Comparison of ENCODE assay signal across 18 mouse cellular contexts in the genomic region with DNA sequence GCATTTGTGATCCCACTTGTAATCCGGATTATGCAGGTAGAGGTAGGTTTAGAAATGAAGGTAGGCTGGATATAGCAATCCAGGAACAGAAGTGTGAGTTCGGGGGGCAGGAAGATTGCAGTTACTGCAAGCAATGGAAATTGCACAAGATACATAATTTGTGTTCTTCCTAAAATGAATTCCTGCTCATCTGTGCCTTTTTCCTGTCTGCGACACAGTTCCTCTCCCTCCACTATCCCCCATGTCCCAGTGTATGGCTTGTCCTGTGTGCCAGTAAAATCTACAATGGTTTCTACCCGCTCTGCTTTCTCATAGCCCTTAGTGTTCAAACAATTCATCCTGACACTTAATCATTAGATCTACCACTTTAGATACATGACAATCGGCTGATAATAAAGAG. TPM values are rescaled to one million over a fixed set of nuclear protein-coding genes. Genes with fewer than 3 reads are reported as not detected.
A peak's percentile ranks its signal among the peaks of the same experiment; 100 is the strongest.
DNase-seq lines count a peak whose midpoint lies in the region; ATAC-seq lines count a peak whose summit lies in the region.
"Had no signal": no experiment of that assay in that cellular context is flagged by ENCODE, and none has a peak within 500 bp of the region (broad histone marks: within the 10 kb centered on the region; RNA-seq: fewer than 3 reads in every experiment).

No protein-coding gene starts in this region.

- peak; percentile 5 to 23 for DNase-seq in spleen, postnatal 4 days (ENCODE audit: low spot score in 2 of 2)
- DNase-seq in spleen, adult 18-20 months, result no peak
- DNase-seq in adrenal gland, adult 8-10 months, result no peak
- DNase-seq in kidney, postnatal 4 days, result no peak
- DNase-seq: adrenal gland, postnatal 10 days; adrenal gland, postnatal 25 days; cerebellum, adult 11 months; cerebellum, adult 18-20 months; cerebellum, adult 8-10 months; cerebellum, postnatal 10 days; cerebellum, postnatal 25 days; forebrain, postnatal 0 days had no signal

- ATAC-seq in granulocyte monocyte progenitor cell, adult 5-6 weeks (replicated peaks; ENCODE audit: poor library complexity, severe bottlenecking), result peak; percentile 65
- ATAC-seq: activated CD4-positive, CD25-positive, alpha-beta regulatory T cell, adult 4 months; CD4-positive, CD25-positive, alpha-beta regulatory T cell, adult 4 months; forebrain, embryonic 13.5 days; forebrain, embryonic 15.5 days; forebrain, postnatal 0 days; Patski had no signal

RNA-seq across cellular contexts. Expression of gene Stat4, which starts 41.7 kb away (rescaled TPM):
- total RNA-seq in granulocyte monocyte progenitor cell, adult 5-6 weeks (2014; fragmentation: Nextera tagmentation), result 32.2 and 34.1 TPM in 2 replicates
- total RNA-seq in granulocyte monocyte progenitor cell, adult 5-6 weeks (2017), result 21.5 and 26.1 TPM in 2 replicates
- total RNA-seq in adrenal gland, adult 8-10 months (2022), result under 1 TPM; 0.35 to 0.99 (median 0.48) TPM

Comparison
In these comparisons a context has a peak if more than half of its experiments do, and no peak if none do; other contexts are left out.
1. DNase-seq: peak in spleen, postnatal 4 days (2 of 2); none in spleen, adult 18-20 months (0 of 2), adrenal gland, adult 8-10 months (single experiment) and kidney, postnatal 4 days (0 of 2).
2. RNA of gene Stat4, which starts 41.7 kb away (total RNA-seq): 21.5 to 34.1 TPM in granulocyte monocyte progenitor cell, adult 5-6 weeks; 0.35 to 0.99 TPM in adrenal gland, adult 8-10 months; every median in the first group is over 10 times any median in the second.